Mouse (Mus musculus) cerebellum, postnatal 10 days (tissue): ENCODE results near the gene Olfr312.
A peak's percentile ranks its signal among the peaks of the same experiment; 100 is the strongest.
"Not testable (repeated sequence)": the region's sequence is repeated elsewhere in the genome, so short reads cannot be mapped to it uniquely, and the experiment has no call there.

Experiments used
- DNase-seq, 2 experiments: peaks; one replicate each; pipeline ENCODE4 v3.0.0; 2021; ENCODE audit warnings: mixed read lengths in 2 of 2

Olfr312 gene

GRCm38 (mm10) chr11:58828937-58829336 is at the start of gene Olfr312:
Gene Olfr312, plus strand, starts transcription at chr11:58829237.
- not testable (repeated sequence) for DNase-seq

- DNase-seq, result peak in 1 of 2 experiments; percentile 24
These were observed 46.5 kb upstream of the Olfr312 start, which contains the start of gene Olfr314 for GRCm38 (mm10) chr11:58782480-58783089. Gene Olfr314, plus strand, starts transcription at chr11:58782952.

DNA sequence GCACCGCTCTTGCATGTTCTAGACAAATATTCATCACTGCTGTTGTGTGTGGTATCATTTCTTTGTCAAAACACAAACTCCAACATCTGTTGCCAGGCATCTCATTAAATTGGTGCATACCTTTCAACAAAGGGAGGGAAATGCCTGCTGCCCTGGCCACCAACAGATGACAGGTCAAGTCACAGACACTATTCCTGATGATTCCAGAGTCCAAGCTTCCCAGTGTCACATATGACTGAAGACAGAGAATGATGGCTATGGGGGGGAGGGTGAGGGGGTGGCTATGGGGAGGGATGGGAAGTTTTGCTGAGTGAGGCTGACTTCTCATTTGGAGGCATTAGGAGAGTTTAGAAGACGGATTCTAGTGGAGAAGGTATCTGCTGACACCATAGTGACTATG is 44.9 kb upstream of the Olfr312 start:
- no peak for DNase-seq

- DNase-seq, result no peak
These were observed 41.4 kb upstream of the Olfr312 start for GRCm38 (mm10) chr11:58787651-58788050.

DNA sequence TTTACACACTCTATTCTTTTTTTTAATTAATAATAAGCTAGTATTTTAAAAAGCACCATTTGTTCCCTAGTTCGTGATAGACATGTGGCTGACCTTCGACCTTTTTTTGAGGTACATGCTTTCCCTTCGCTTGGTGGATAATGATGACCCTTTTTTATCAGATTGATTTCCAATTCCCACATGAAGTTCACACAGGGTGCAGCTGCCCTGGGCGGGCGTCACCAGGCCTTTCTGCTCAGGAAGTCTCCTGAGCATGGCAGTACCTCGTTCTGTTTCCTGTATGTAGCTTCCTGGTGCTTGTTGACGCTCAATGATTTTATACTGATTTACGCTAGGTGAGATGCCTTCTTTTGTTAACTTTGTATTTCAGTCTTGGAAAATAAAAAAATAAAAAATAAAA is 40.7 kb upstream of the Olfr312 start:
- DNase-seq, result no peak

- no peak for DNase-seq
These were observed 39.5 kb upstream of the Olfr312 start for GRCm38 (mm10) chr11:58789532-58789931.

DNA sequence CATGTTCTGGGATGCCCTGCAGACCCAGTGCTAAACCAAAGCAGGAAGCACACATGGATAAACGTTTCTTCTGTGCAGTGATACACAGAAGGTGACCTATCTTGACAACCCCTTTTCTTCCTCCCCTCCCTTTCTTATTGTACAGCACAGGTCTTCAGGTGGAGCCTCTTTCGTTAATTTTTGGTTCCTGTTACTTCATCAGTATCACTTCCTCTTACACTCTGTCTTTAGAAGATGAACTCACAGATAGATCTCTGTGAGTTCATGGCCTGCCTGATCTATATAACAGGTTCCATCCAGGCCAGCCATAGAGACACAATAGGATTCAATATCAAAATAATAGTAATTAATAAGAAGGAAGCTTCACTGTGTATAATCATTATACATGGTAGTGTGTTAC is 39.0 kb upstream of the Olfr312 start:
- no peak for DNase-seq

DNA sequence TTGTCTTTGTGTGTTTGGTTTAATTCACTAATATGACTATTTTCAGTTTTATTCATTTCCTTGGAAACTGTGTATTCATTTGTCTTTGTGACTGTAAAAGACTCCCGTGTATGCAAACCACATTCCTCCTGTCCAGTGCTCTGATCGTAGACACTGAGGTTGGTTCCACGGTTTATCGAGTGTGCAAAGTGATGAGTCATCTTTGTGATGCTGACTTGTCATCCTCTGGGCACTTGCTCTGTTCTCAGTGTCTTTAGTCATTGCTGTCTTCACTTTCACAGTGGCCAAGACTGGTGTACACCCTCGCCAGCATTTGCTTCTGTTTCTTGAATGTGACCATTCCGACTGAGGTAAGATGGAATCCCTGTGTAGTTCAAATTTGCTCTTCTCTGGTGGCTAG is 38.4 kb upstream of the Olfr312 start:
- no peak for DNase-seq

- DNase-seq, result no peak
These were observed 33.2 kb upstream of the Olfr312 start for GRCm38 (mm10) chr11:58795856-58796255.

DNA sequence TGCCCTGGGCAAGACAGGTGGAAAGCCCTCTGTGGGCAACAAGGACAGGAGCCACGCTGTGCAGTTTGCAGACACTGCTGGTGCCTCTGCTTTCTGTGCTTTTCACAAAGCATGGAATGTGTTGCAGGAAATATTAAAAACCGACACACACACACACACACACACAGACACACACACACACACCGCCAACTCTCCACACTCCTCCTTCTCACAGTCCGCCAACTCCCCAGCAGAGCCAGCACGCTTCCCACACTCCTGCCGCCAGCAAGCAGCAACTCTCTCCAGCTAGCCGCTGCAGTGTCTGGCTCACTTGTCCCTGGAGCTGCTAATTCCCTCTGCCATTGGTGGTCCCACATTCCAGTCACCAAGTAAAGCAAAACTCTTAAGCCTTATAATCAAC is 32.2 kb upstream of the Olfr312 start:
- peak; percentile 34 to 50 for DNase-seq

- no peak for DNase-seq
These were observed 29.3 kb upstream of the Olfr312 start for GRCm38 (mm10) chr11:58799747-58800146.

DNA sequence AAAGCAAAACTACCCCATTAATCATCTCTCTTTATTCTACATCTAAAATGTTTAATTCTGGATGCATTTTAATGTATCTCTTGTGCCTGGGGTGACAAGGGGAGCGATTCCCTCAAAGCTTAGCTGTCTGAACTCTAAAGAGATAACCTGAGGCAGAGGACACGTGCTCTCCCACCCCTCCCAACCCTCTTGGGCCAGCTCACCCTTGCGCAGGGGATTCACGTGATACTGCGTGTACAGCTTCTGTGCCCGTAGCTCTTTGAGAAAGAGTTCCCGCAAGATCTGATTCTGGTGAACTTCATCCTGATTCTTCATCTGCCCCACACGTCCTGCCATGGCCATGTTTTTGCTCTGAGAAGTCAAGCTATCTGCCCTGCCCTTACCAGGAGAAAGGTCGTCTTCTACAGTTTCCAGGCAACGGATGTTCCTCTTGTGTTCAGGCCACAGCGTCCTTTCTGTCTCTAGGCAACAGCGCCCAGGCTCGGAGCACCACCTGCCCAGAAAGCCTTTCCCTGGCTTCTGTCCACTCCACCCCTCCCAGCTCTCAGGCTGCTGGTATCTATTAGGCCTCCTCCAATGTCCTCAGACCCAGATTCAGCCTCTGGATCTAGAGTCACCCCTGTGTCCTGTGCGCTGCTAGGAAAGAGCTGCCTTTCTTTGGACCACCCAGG is 27.3 kb upstream of the Olfr312 start, which contains the start of gene Fam183b:
TSS of gene Fam183b (minus strand) at position 403 of the 671 bp plus-strand sequence.
- DNase-seq, result peak; percentile 84 to 88

GRCm38 (mm10) chr11:58803871-58804270 is 25.2 kb upstream of the Olfr312 start:
- DNase-seq, result no peak

DNA sequence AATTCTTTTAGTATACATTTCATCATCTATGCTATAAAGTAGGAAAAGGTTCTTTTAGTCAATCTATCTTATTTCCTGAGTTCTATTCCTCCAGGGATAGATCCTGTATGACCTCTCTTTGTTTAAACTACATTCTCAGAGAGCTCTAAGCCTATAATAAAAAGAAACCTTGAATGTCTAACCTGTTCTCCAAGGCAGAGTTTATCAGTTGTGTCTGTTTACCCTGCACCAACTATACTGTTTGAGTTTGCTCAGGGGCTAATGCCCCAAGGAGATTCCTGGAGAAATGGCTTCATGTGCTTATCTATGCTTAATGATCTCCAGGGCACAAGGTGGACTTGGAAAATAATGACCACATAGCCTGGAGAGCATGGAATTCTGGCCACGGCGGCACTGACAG is 24.6 kb upstream of the Olfr312 start:
- no peak for DNase-seq

DNA sequence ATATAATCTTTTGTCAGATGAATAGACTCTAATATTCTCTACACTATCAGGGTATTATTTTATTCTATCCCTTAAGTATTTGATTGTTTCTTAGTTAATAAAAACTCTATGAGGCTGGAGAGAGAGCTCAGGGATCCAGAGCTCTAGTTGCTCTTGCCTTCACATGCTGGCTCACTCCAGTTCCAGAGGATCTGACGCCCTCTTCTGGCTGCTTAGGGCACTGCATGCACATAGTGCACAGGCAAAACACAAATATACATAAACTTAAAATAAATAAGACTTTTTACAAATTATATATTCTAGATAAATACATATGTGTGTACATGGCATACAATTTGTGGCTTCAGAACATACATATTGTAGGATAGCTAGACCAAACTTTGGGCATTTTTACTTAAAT is 17.0 kb upstream of the Olfr312 start:
- peak in 1 of 2 experiments; percentile 7 for DNase-seq

DNA sequence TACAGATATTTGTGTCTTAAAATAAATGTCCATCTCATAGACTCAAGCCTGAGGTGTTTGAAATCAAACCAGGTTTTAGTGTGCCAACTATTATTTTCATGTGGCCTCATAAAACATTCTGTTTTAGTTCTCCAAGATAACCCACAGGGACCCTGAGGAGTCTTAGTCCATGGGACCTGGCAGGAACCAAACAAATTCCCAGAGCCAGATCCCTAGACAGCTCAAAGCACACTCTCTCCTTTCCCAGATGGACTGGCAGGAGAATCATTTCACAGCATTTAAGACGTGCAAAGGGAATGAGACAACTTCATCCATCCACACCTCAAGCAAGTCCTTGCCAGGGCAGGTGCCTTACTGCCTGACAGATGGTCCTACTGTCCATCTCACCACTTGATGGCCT is 14.3 kb upstream of the Olfr312 start, which contains the start of gene Olfr313:
TSS of gene Olfr313 (plus strand) at position 301 of the 400 bp plus-strand sequence.
- DNase-seq, result not testable (repeated sequence)

GRCm38 (mm10) chr11:58815676-58816075 is 13.4 kb upstream of the Olfr312 start:
- no peak for DNase-seq

DNA sequence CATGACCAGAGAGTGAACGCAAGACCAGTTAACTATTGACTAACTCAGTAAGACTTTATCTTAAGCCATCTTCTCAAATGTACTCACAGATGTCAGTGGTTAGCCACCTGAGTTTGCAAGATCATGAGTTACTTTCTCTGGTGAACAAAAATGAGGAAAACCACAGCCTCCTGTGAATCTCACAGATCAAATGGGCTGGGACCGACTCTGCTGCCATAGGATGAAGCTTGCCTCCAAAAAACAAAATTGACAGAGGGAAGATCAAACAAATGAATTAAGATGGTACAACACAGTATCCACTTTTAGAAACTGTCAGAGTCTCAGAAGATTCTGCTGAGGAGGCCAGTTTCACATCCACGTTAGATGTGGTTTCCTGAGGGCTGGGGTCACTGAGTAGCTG is 727 bp downstream of the Olfr312 start:
- DNase-seq, result no peak

GRCm38 (mm10) chr11:58832541-58832940 is 3.5 kb downstream of the Olfr312 start:
- not testable (repeated sequence) for DNase-seq

GRCm38 (mm10) chr11:58838951-58839350 is 9.9 kb downstream of the Olfr312 start, which contains the start of gene Olfr311:
Gene Olfr311, plus strand, starts transcription at chr11:58839251.
- not testable (repeated sequence) for DNase-seq

- DNase-seq, result peak; percentile 93 to 97
These were observed 18.0 kb downstream of the Olfr312 start, which contains the start of gene Gm12258 for GRCm38 (mm10) chr11:58846919-58847461. Gene Gm12258, plus strand, starts transcription at chr11:58847158.

DNA sequence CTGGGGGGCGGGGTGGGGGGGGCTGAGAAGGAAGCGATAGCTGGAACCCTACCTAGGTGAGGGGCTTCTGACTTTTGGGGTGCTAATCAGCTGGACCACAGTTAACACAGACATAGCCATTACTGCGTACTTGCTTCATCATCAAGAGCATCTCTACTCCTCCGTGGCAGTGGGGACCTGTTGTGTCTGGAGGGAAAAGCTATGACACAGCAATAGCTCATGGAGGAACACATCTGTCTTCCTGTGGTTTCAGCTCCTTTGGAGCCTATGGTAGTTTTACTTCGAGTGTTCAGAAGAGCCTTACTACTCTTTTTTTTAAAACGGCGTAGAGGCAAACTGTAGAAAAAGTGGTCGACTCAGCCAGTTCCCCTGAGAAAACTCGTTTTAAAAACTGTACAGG is 18.6 kb downstream of the Olfr312 start:
- no peak for DNase-seq

DNA sequence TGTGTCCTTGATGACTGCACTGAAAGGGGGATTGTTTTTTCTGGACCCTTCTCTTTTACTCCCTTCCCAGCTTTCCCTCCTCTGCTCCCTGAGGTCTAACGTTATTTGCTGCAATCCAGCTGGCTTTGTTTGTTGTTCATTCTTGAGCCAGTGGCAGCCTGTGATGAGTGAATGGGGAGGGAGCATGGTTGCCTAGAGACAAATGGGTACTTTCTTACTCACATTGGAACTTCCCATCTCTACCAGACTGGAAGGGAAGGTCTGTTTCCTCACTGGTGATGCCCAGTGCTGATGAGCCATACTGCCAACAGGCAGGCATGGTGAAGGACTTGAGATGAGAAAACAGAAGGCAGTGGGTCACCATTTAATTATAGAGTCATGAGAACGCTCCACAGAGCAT is 20.7 kb downstream of the Olfr312 start:
- DNase-seq, result no peak

DNA sequence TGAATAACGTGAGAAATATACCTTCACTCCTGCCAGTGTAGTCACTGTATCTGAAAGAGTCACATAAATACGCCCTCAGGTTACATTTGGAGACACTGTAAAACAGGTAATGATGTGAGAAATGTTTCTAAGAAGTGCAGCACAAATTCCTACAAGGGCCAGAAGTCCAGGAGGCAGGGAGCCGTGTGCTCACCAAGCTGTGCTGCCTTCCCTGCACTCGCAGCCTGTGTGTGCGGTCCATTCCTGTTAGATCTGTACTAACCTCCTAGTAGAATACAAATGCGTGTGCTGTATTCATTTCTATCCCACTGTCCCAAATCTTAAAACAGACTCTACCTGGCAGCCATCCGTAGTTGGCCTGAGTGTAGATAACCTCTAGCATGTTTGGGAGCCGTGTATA is 31.7 kb downstream of the Olfr312 start:
- no peak for DNase-seq
